ENCODE assay signal across 8 mouse cellular contexts in the genomic region with DNA sequence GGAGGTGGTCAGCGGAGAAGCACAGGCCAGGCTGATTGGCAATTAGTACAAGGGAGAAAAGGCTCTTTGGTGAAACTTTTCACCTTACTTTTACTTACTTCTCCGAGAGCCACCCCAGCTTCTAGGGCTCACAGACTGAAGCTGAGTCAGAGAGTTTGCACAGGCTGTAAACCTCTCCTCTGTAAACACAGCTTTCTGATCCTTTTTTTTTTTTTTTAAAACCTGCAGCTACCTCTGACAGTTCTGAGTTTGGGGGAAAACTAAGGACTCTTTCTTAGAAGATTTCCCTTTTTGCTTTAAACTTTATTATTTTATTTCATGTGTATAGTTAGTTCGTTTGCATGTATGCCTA. TPM values are rescaled to one million over a fixed set of nuclear protein-coding genes. Genes with fewer than 3 reads are reported as not detected.
A peak's percentile ranks its signal among the peaks of the same experiment; 100 is the strongest.
DNase-seq lines count a peak whose midpoint lies in the region; ATAC-seq and TF ChIP-seq lines count a peak whose summit lies in the region.

No protein-coding gene starts in this region.

- no peak for ATAC-seq in heart, embryonic 12.5 days (ENCODE audit: insufficient number of reproducible peaks, low FRiP score)
- no peak for ATAC-seq in forebrain, embryonic 14.5 days
- no peak for ATAC-seq in liver, embryonic 16.5 days (ENCODE audit: low read depth)

- no peaks in the 10 kb centered on the region for H3K9me3 ChIP-seq in heart, embryonic 12.5 days (replicated peaks)
- no peaks in the 10 kb centered on the region for H3K9me3 ChIP-seq in E14TG2a.4 (ENCODE audit: low read length)
- no peaks in the 10 kb centered on the region for H3K9me3 ChIP-seq in forebrain, embryonic 14.5 days (replicated peaks; ENCODE audit: control insufficient read depth, low read length)
- no peaks in the 10 kb centered on the region for H3K9me3 ChIP-seq in liver, embryonic 16.5 days (replicated peaks; ENCODE audit: control insufficient read depth, low read length)

- TF ChIP-seq CTCF in E14TG2a.4 (conservative IDR thresholded peaks at IDR 0.05; ENCODE audit: low read length) = no peak

- H3K27ac ChIP-seq in heart, embryonic 12.5 days (ENCODE audit: poor library complexity, severe bottlenecking) = no peak overlapping the region
- H3K27ac ChIP-seq in forebrain, embryonic 14.5 days (ENCODE audit: low read depth, low read length) = no peak overlapping the region
- H3K27ac ChIP-seq in liver, embryonic 16.5 days (ENCODE audit: low read length) = no peak overlapping the region

- no peak for DNase-seq in heart, adult 9 months (ENCODE audit: low spot score in 2 of 2)
- no peak for DNase-seq in forebrain, embryonic 14.5 days (ENCODE audit: low spot score)
- DNase-seq in right cerebral cortex, adult 2 months (ENCODE audit: low spot score in 2 of 2) = no peak
- no peak for DNase-seq in right cerebral cortex, postnatal 10 days (ENCODE audit: low spot score in 2 of 2)
- no peak for DNase-seq in right cerebral cortex, postnatal 14 days

- 32% methylated on average over 3 of the region's 3 CpGs for WGBS in heart, embryonic 12.5 days
- WGBS in forebrain, embryonic 14.5 days = 27% methylated on average over 3 of the region's 3 CpGs
- 37% methylated on average over 3 of the region's 3 CpGs for WGBS in liver, embryonic 16.5 days (ENCODE audit: insufficient replicate concordance)

- no peaks in the 10 kb centered on the region for H3K36me3 ChIP-seq in heart, embryonic 12.5 days
- no peaks in the 10 kb centered on the region for H3K36me3 ChIP-seq in E14TG2a.4 (ENCODE audit: insufficient read depth, low read length)
- no peaks in the 10 kb centered on the region for H3K36me3 ChIP-seq in forebrain, embryonic 14.5 days (ENCODE audit: control insufficient read depth, insufficient read depth, low read length)
- H3K36me3 ChIP-seq in liver, embryonic 16.5 days (ENCODE audit: control insufficient read depth, insufficient read depth) = no peaks in the 10 kb centered on the region

- peaks cover 13% of the 10 kb centered on the region for H3K27me3 ChIP-seq in heart, embryonic 12.5 days (replicated peaks)
- H3K27me3 ChIP-seq in E14TG2a.4 (ENCODE audit: insufficient read depth, low read length) = peaks cover 33% of the 10 kb centered on the region
- H3K27me3 ChIP-seq in forebrain, embryonic 14.5 days (replicated peaks; ENCODE audit: control insufficient read depth, insufficient read depth, low read length) = 0 out of 2 replicates have a peak, but pooled peaks cover 15% of the 10 kb centered on the region
- H3K27me3 ChIP-seq in liver, embryonic 16.5 days (ENCODE audit: control insufficient read depth, insufficient read depth, low read depth, low read length) = peaks cover 5% of the 10 kb centered on the region

- peak overlapping the region; percentile 61 for H3K9ac ChIP-seq in heart, embryonic 12.5 days
- no peak overlapping the region for H3K9ac ChIP-seq in forebrain, embryonic 14.5 days (ENCODE audit: low read length)
- peak overlapping the region; percentile 51 for H3K9ac ChIP-seq in liver, embryonic 16.5 days (ENCODE audit: low read depth, low read length)

- peak overlapping the region; percentile 57 for H3K4me3 ChIP-seq in heart, embryonic 12.5 days
- H3K4me3 ChIP-seq in E14TG2a.4 (replicated peaks; ENCODE audit: low read length) = peak overlapping the region; percentile 74
- H3K4me3 ChIP-seq in forebrain, embryonic 14.5 days (ENCODE audit: low read depth, low read length) = peak overlapping the region; percentile 30; the same call in 1 of the 2 replicates
- peak overlapping the region; percentile 61 for H3K4me3 ChIP-seq in liver, embryonic 16.5 days (ENCODE audit: low read depth, low read length)

- H3K4me1 ChIP-seq in heart, embryonic 12.5 days (replicated peaks) = 0 out of 2 replicates have a peak, but pooled peaks cover 3% of the 10 kb centered on the region
- peaks cover 3% of the 10 kb centered on the region for H3K4me1 ChIP-seq in E14TG2a.4 (replicated peaks; ENCODE audit: low read depth, low read length)
- H3K4me1 ChIP-seq in forebrain, embryonic 14.5 days (ENCODE audit: control insufficient read depth, insufficient read depth, low read length) = no peaks in the 10 kb centered on the region; the same call in 1 of the 2 replicates
- H3K4me1 ChIP-seq in liver, embryonic 16.5 days (ENCODE audit: control insufficient read depth, low read depth, low read length) = peaks cover 4% of the 10 kb centered on the region

- peak overlapping the region; percentile 96 for H3K4me2 ChIP-seq in heart, embryonic 12.5 days
- peak overlapping the region; percentile 61 for H3K4me2 ChIP-seq in forebrain, embryonic 14.5 days (ENCODE audit: low read length)
- peak overlapping the region; percentile 75 for H3K4me2 ChIP-seq in liver, embryonic 16.5 days (ENCODE audit: low read depth, low read length)

RNA-seq across cellular contexts. Expression of a gene that starts 0.7 kb away (rescaled TPM):
- polyA plus RNA-seq in heart, embryonic 12.5 days (2016; fragmentation: Nextera tagmentation; extraction: Ambion mirVana) = 3.0 and 5.4 TPM in 2 replicates
- polyA plus RNA-seq in forebrain, embryonic 14.5 days (2014; fragmentation: Nextera tagmentation; extraction: Ambion mirVana) = 2.8 and 3.6 TPM in 2 replicates
- 9.1 and 9.3 TPM in 2 replicates for polyA plus RNA-seq in liver, embryonic 16.5 days (2015; fragmentation: Nextera tagmentation; extraction: Ambion mirVana)

RNA-seq across cellular contexts. Expression of a gene that starts 27.5 kb away (rescaled TPM):
- polyA plus RNA-seq in heart, embryonic 12.5 days (2016; fragmentation: Nextera tagmentation; extraction: Ambion mirVana) = 34.3 and 38.1 TPM in 2 replicates
- polyA plus RNA-seq in forebrain, embryonic 14.5 days (2014; fragmentation: Nextera tagmentation; extraction: Ambion mirVana) = 76.0 and 79.2 TPM in 2 replicates
- polyA plus RNA-seq in liver, embryonic 16.5 days (2015; fragmentation: Nextera tagmentation; extraction: Ambion mirVana) = 15.5 and 16.5 TPM in 2 replicates
